Mouse (Mus musculus) G1E-ER4 (cell line): ENCODE measurements around the gene Mus81. TPM values are rescaled to one million over a fixed set of nuclear protein-coding genes. Genes with fewer than 3 reads are reported as not detected.

Experiments
- GATA1 ChIP-seq: IDR thresholded peaks from one replicate; pipeline ENCODE4 v1.8.0; 2012; ENCODE audit warnings: low read length, inconsistent platforms
- polyA plus RNA-seq: library from polyadenylated mRNA; stranded (reverse); fragments of >175 nt; gene quantifications from 2 replicates; pipeline ENCODE4 v1.2.3, GENCODE M21; 2012

The Mus81 gene
- polyA plus RNA-seq, 1 experiment, result 34.6 TPM

GRCm38 (mm10) chr19:5460465-5460911, 27.7 kb downstream of the Mus81 start, which contains the start of gene Fibp:
Fibp (plus strand) TSS chr19:5460615.
- TF ChIP-seq GATA1, result no peak

- TF ChIP-seq GATA1, result no peak
These were observed 28.3 kb downstream of the Mus81 start for GRCm38 (mm10) chr19:5459896-5460295.

- TF ChIP-seq GATA1, result no peak
These were observed 29.2 kb downstream of the Mus81 start for GRCm38 (mm10) chr19:5459019-5459418.

- TF ChIP-seq GATA1, result no peak
These were observed 30.3 kb downstream of the Mus81 start, which contains the start of gene Ccdc85b for GRCm38 (mm10) chr19:5457746-5458442. Ccdc85b (minus strand) TSS chr19:5457894.

GRCm38 (mm10) chr19:5456922-5457745, 31.1 kb downstream of the Mus81 start:
- no peak for TF ChIP-seq GATA1

- no peak for TF ChIP-seq GATA1
These were observed 31.8 kb downstream of the Mus81 start for GRCm38 (mm10) chr19:5456241-5456921.

- TF ChIP-seq GATA1, result no peak
These were observed 32.6 kb downstream of the Mus81 start for GRCm38 (mm10) chr19:5455568-5455967.

- no peak for TF ChIP-seq GATA1
These were observed 33.2 kb downstream of the Mus81 start for GRCm38 (mm10) chr19:5455037-5455436.

GRCm38 (mm10) chr19:5451766-5452165, 36.4 kb downstream of the Mus81 start:
- no peak for TF ChIP-seq GATA1

- TF ChIP-seq GATA1, result no peak
These were observed 38.5 kb downstream of the Mus81 start for GRCm38 (mm10) chr19:5449673-5450072.

GRCm38 (mm10) chr19:5448354-5449150, 39.6 kb downstream of the Mus81 start:
- no peak for TF ChIP-seq GATA1

- TF ChIP-seq GATA1, result no peak
These were observed 40.5 kb downstream of the Mus81 start, which contains the start of gene Fosl1 for GRCm38 (mm10) chr19:5447515-5448353. Fosl1 (plus strand) TSS chr19:5447547.

GRCm38 (mm10) chr19:5445747-5446146, 42.5 kb downstream of the Mus81 start:
- no peak for TF ChIP-seq GATA1

- TF ChIP-seq GATA1, result no peak
These were observed 43.2 kb downstream of the Mus81 start for GRCm38 (mm10) chr19:5444954-5445353.

GRCm38 (mm10) chr19:5444371-5444908, 43.8 kb downstream of the Mus81 start:
- no peak for TF ChIP-seq GATA1
